Mouse (Mus musculus) midbrain, postnatal 0 days (tissue): ENCODE results near the gene Tapbpl. TPM values are rescaled to one million over a fixed set of nuclear protein-coding genes. Genes with fewer than 3 reads are reported as not detected.

ENCODE experiments used
- ATAC-seq: fragments of 200-750 bp; cut with Nextera tagmentation; 2 replicates; pipeline ENCODE4 v1.8.0; 2017; ENCODE audit warnings: moderate number of reproducible peaks, mild to moderate bottlenecking, moderate TSS enrichment, moderate library complexity; ENCODE audit not compliant: low FRiP score
- DNase-seq: peaks from one replicate; pipeline ENCODE4 v3.0.0-alpha.2; 2015; ENCODE audit warnings: low spot score
- H3K27ac ChIP-seq: fragments of 300-500 bp; sonication (generic); 2 replicates; pipeline ENCODE4 v1.5.1; 2014; ENCODE audit warnings: low read depth, mild to moderate bottlenecking, low read length, mixed read lengths
- H3K27me3 ChIP-seq: fragments of 300-500 bp; sonication (generic); 2 replicates; pipeline ENCODE4 v1.6.1; 2014; ENCODE audit warnings: low read length, control low read depth, mixed read lengths; ENCODE audit not compliant: insufficient read depth
- H3K36me3 ChIP-seq: fragments of 300-500 bp; sonication (generic); 2 replicates; pipeline ENCODE4 v1.6.1; 2014; ENCODE audit warnings: low read length, control low read depth, mixed read lengths; ENCODE audit not compliant: insufficient read depth
- H3K4me1 ChIP-seq: fragments of 300-500 bp; sonication (generic); 2 replicates; pipeline ENCODE4 v1.6.1; 2014; ENCODE audit warnings: mild to moderate bottlenecking, control low read depth, antibody characterized with exemption, low read length, mixed read lengths; ENCODE audit not compliant: insufficient read depth
- H3K4me2 ChIP-seq: fragments of 300-500 bp; sonication (generic); 2 replicates; pipeline ENCODE4 v1.6.1; 2014; ENCODE audit warnings: low read depth, mild to moderate bottlenecking, low read length, mixed read lengths; ENCODE audit not compliant: poor library complexity, severe bottlenecking
- H3K4me3 ChIP-seq: fragments of 300-500 bp; sonication (generic); 2 replicates; pipeline ENCODE4 v1.5.1; 2014; ENCODE audit warnings: low read depth, mild to moderate bottlenecking, low read length, moderate library complexity
- H3K9ac ChIP-seq: fragments of 300-500 bp; sonication (generic); replicated peaks from 2 replicates; pipeline ENCODE4 v1.6.1; 2014; ENCODE audit warnings: mild to moderate bottlenecking, low read length, moderate library complexity, mixed read lengths; ENCODE audit not compliant: poor library complexity, severe bottlenecking
- H3K9me3 ChIP-seq: fragments of 300-500 bp; sonication (generic); 2 replicates; pipeline ENCODE4 v1.6.1; 2016; ENCODE audit warnings: low read length, control low read depth
- CTCF ChIP-seq: IDR thresholded peaks from 2 replicates; pipeline ENCODE4 v1.5.1; 2016; ENCODE audit warnings: antibody characterized with exemption, mild to moderate bottlenecking
- WGBS: fragments of 180-500 bp; shearing (Covaris S2); extraction: QIAGEN DNeasy Blood & Tissue Kit; methylation state at CpG from one replicate; pipeline ENCODE4 v1.1.7; 2014; 5-methylcytosine and 5-hydroxymethylcytosine counted together
- polyA plus RNA-seq: library from polyadenylated mRNA; unstranded; fragments of >200 nt; fragmentation: Nextera tagmentation; extraction: Ambion mirVana; gene quantifications from 2 replicates; pipeline ENCODE4 v1.2.1, GENCODE M21; 2015
- total RNA-seq: library from RNA; depleted of rRNA; stranded (reverse); fragments of >200 nt; gene quantifications from 2 replicates; pipeline ENCODE4 v1.2.3, GENCODE M21; 2014

Gene Tapbpl
- total and polyA plus RNA-seq, 2 experiments from 2014 or later, result 6.2 to 9.7 TPM

GRCm38 (mm10) chr6:125260006-125260555, 28.4 kb upstream of the Tapbpl start:
- Histone ChIP-seq H3K36me3 (no peaks in the 10 kb centered on the region), H3K4me1 (no peaks in the 10 kb centered on the region), H3K9ac (no peak overlapping the region), H3K4me2 (no peak overlapping the region), H3K4me3 (no peak overlapping the region), H3K9me3 (no peaks in the 10 kb centered on the region), H3K27ac (no peak overlapping the region), H3K27me3 (no peaks in the 10 kb centered on the region)
- WGBS, result 82% methylated on average over 10 of the region's 10 CpGs
- no peak for TF ChIP-seq CTCF
- ATAC-seq (no peak), DNase-seq (no peak)

DNA sequence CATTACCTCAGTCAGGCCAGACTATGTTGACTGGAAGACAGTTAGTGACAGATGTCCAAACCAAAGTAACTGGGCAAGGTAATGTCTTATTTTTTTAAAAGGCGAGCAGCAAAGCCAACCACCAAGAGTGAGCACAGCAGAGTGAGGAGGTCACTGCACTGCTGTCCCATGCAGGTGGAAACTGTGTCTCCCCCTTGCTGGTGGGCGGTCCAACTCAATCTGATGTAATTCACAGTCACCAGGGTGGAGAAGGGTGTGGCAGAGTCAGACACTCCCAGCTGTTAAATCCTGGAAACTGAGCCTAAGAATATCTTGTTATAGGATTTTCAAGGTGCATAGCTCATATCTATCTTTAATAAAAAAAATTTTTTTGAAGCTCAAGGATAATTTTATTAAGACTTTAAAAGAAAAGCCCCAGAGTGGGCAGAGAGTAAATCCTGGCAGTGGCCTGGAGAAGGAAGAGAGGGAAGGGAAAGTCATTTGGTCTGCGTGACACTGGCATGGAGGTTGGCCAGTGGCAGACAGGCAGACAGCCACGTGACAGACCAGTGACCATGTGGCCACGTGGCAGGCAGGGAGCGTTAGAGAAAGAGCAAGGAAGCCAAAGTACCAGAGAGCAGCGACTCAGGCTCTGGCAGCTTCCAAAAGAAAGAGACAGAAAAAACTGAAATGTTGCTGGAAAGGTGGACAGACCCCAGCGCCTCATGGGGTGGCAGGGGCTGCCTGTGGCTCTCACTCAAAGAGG, 24.7 kb upstream of the Tapbpl start:
- Histone ChIP-seq H3K27me3 (no peaks in the 10 kb centered on the region), H3K4me2 (no peak overlapping the region), H3K36me3 (no peaks in the 10 kb centered on the region), H3K9me3 (no peaks in the 10 kb centered on the region), H3K4me3 (no peak overlapping the region), H3K9ac (no peak overlapping the region), H3K27ac (no peak overlapping the region), H3K4me1 (no peaks in the 10 kb centered on the region)
- ATAC-seq (no peak), DNase-seq (no peak)
- WGBS, result 82% methylated on average over 8 of the region's 8 CpGs
- no peak for TF ChIP-seq CTCF

GRCm38 (mm10) chr6:125255516-125256044, 23.9 kb upstream of the Tapbpl start:
- no peaks in the 10 kb centered on the region for H3K27me3 ChIP-seq
- H3K9ac ChIP-seq, result no peak overlapping the region
- no peak overlapping the region for H3K27ac ChIP-seq
- H3K4me1 ChIP-seq, result no peaks in the 10 kb centered on the region
- H3K4me2 ChIP-seq, result no peak overlapping the region
- DNase-seq, result no peak
- no peaks in the 10 kb centered on the region for H3K9me3 ChIP-seq
- no peak overlapping the region for H3K4me3 ChIP-seq
- 86% methylated on average over 7 of the region's 7 CpGs for WGBS
- no peak for TF ChIP-seq CTCF
- ATAC-seq, result no peak
- H3K36me3 ChIP-seq, result no peaks in the 10 kb centered on the region

DNA sequence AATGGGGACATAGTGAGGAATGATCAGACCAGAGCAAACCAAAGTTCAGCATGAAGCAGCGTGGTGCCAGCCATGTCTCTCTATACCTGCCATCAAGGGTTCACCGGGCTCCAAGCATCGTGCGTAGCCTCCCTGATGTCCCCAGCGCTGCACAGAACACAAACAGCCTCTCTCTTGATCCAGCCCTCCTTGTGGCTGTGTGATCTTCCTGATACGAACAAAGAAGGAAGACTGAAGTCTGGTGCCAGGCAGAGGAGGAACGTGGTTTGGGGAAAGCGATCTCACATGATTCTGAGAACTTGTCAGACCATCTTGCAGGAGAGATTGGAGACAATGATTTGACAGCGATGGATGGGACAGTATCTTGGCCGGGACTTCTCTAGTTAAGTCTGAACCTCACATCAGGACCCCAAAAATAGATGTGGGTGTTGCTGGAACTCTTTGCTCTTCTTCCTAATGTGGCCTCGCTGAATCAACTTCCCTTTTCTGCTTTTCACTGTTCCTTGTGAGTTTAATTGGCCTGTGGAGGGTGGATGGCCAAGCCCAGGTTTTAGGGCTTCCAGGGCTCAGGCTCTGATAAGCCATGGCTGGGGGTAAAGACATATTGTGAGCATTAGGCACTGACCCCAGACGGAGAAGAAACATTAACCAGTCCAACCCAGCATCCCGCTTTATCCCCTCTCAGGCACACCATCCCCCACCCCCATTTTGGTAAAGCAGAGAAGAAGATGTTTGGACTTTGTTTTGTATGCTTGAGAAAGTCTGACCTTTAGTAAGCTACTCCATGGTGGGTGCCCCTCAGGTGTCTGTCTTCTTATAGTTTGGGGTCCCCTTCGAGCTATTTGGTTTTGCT, 22.4 kb upstream of the Tapbpl start:
- H3K4me3 ChIP-seq, result no peak overlapping the region
- no peak for DNase-seq
- H3K4me2 ChIP-seq, result no peak overlapping the region
- no peak overlapping the region for H3K27ac ChIP-seq
- TF ChIP-seq CTCF, result no peak
- H3K4me1 ChIP-seq, result no peaks in the 10 kb centered on the region
- no peaks in the 10 kb centered on the region for H3K9me3 ChIP-seq
- no peaks in the 10 kb centered on the region for H3K36me3 ChIP-seq
- no peak overlapping the region for H3K9ac ChIP-seq
- no peaks in the 10 kb centered on the region for H3K27me3 ChIP-seq
- ATAC-seq, result no peak
- 80% methylated on average over 14 of the region's 14 CpGs for WGBS

GRCm38 (mm10) chr6:125252711-125253110, 21.1 kb upstream of the Tapbpl start:
- no peak for TF ChIP-seq CTCF

More at GRCm38 (mm10) chr6:125252711-125253110, 21.1 kb upstream of the Tapbpl start:
- Histone ChIP-seq H3K27me3 (no peaks in the 10 kb centered on the region), H3K9ac (no peak overlapping the region), H3K27ac (no peak overlapping the region), H3K4me2 (no peak overlapping the region), H3K4me1 (no peaks in the 10 kb centered on the region), H3K4me3 (no peak overlapping the region), H3K36me3 (no peaks in the 10 kb centered on the region), H3K9me3 (no peaks in the 10 kb centered on the region)
- ATAC-seq, result no peak
- 94% methylated on average over 8 of the region's 8 CpGs for WGBS
- DNase-seq, result no peak
